8 mouse cellular contexts compared by ENCODE assay signal in the genomic region with DNA sequence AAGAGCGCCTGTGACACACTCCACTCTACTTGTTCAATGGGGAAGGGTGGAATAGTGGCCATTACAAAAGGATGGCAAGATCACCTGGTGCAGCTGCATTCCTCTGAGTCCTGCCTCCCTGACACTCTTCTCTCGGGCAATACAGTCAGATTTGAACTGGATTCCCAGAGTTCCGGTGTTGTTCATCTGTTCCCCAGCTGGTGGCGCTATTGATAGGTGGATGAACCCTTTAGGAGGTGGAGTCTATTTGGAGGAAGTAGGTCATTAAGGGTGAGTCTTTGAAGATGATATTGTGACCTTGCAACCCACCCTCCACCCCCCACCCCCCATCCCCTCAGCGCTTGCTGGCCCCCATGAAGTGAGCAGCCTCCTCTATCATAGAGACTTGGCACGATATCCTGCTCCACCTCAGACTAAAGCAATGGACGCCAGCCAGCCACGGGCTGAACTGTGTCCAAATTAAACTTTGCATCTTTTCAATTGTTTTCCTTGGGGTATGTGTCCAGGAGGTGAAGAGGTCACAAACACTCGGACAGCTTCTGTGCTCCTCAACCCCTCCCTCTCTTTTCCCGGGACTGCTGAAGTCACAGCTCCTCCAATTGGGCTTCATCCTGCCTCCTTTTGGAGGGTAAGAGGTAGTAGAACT.
DNase-seq lines count a peak whose midpoint lies in the region; ATAC-seq lines count a peak whose summit lies in the region.

No protein-coding gene starts in this region.

- intact Hi-C loops in gastrocnemius, postnatal 14 days (cut with DNase I; ENCODE audit: low total_unique reads), result no loop called here
- intact Hi-C loops in heart, postnatal 10 days (cut with DNase I), result no loop called here

- ATAC-seq in erythroid progenitor cell, adult 5-6 weeks (replicated peaks; ENCODE audit: low FRiP score, poor library complexity, severe bottlenecking), result no peak

- DNase-seq in gastrocnemius, postnatal 10 days, result peak; percentile 30
- DNase-seq in gastrocnemius, postnatal 14 days, result no peak
- peak; percentile 35 for DNase-seq in right cerebral cortex, adult 18-20 months
- no peak for DNase-seq in right cerebral cortex, postnatal 4 days
- peak; percentile 40 to 57 for DNase-seq in adrenal gland, postnatal 36 days
- DNase-seq in heart, postnatal 10 days, result peak; percentile 20 to 38
- DNase-seq in lung, postnatal 36 days, result peak; percentile 75

Comparison
In these comparisons a context has a peak if more than half of its experiments do, and no peak if none do; other contexts are left out.
1. DNase-seq: peak in gastrocnemius, postnatal 10 days (single experiment), right cerebral cortex, adult 18-20 months (single experiment), adrenal gland, postnatal 36 days (2 of 2), heart, postnatal 10 days (2 of 2) and lung, postnatal 36 days (single experiment); none in gastrocnemius, postnatal 14 days (single experiment) and right cerebral cortex, postnatal 4 days (single experiment).